Mouse (Mus musculus): ENCODE measurements around the gene Hist1h2be. TPM values are rescaled to one million over a fixed set of nuclear protein-coding genes. Genes with fewer than 3 reads are reported as not detected.

Gene Hist1h2be
- total RNA-seq (2021), result 10 to 100 TPM in 1 of 2 experiments, 1 to 10 TPM in 1; 8.9 to 11.1 TPM

- peak; percentile 55 to 77 for DNase-seq
- intact Hi-C loops (cut with DNase I), result loop anchor here (2.0 to 10.0 kb wide), 5 partner anchors 118 to 1909 kb away; partner anchors contain the start of genes Hist1h1a, Hist1h1c, Hist1h3a and Hist1h4a
Observed at GRCm38 (mm10) chr13:23620733-23621531, at the start of gene Hist1h2be. TSS of gene Hist1h2be (minus strand) at chr13:23621124.

GRCm38 (mm10) chr13:23662536-23662935 lies 41.6 kb upstream of the Hist1h2be start:
- intact Hi-C loops (cut with DNase I), result no loop called here
- no peak for DNase-seq

- intact Hi-C loops (cut with DNase I), result no loop called here
- DNase-seq, result no peak
Observed at GRCm38 (mm10) chr13:23659636-23660366, 38.9 kb upstream of the Hist1h2be start.

GRCm38 (mm10) chr13:23630653-23631052 lies 9.7 kb upstream of the Hist1h2be start:
- intact Hi-C loops (cut with DNase I), result no loop called here

GRCm38 (mm10) chr13:23622861-23623450 lies 2.0 kb upstream of the Hist1h2be start:
- intact Hi-C loops (cut with DNase I), result loop anchor here (1.0 to 10.0 kb wide), 6 partner anchors 38 to 1911 kb away; partner anchors contain the start of genes Hist1h1a, Hist1h2bc, Hist1h3a and Hist1h4a
- DNase-seq, result peak in 1 of 2 experiments; percentile 13

More at GRCm38 (mm10) chr13:23630653-23631052, 9.7 kb upstream of the Hist1h2be start:
- DNase-seq, result no peak

GRCm38 (mm10) chr13:23622175-23622671 lies 1.3 kb upstream of the Hist1h2be start, which contains the start of gene Hist1h1e:
TSS of gene Hist1h1e (minus strand) at chr13:23622558.
- intact Hi-C loops (cut with DNase I), result loop anchor here (1.0 to 10.0 kb wide), 6 partner anchors 37 to 1910 kb away; partner anchors contain the start of genes Hist1h1a, Hist1h2bc, Hist1h3a and Hist1h4a
- DNase-seq, result peak; percentile 93 to 94

GRCm38 (mm10) chr13:23621532-23622174 lies 729 bp upstream of the Hist1h2be start:
- DNase-seq, result peak; percentile 62 to 66
- intact Hi-C loops (cut with DNase I), result loop anchor here (1.0 to 10.0 kb wide), 8 partner anchors 37 to 1909 kb away; partner anchors contain the start of genes Hist1h1a, Hist1h1c, Hist1h2bc and Hist1h3a

- intact Hi-C loops (cut with DNase I), result loop anchor here (2.0 to 10.0 kb wide), 5 partner anchors 119 to 1908 kb away; partner anchors contain the start of genes Hist1h1a, Hist1h1c, Hist1h3a and Hist1h4a
- no peak for DNase-seq
Observed at GRCm38 (mm10) chr13:23620056-23620732, 730 bp downstream of the Hist1h2be start.

GRCm38 (mm10) chr13:23611638-23612037 lies 9.3 kb downstream of the Hist1h2be start:
- intact Hi-C loops (cut with DNase I), result no loop called here
- no peak for DNase-seq

- intact Hi-C loops (cut with DNase I), result no loop called here
- no peak for DNase-seq
Observed at GRCm38 (mm10) chr13:23610393-23610792, 10.5 kb downstream of the Hist1h2be start.

GRCm38 (mm10) chr13:23609844-23610243 lies 11.1 kb downstream of the Hist1h2be start:
- no peak for DNase-seq
- intact Hi-C loops (cut with DNase I), result no loop called here

- intact Hi-C loops (cut with DNase I), result no loop called here
- no peak for DNase-seq
Observed at GRCm38 (mm10) chr13:23609209-23609608, 11.7 kb downstream of the Hist1h2be start.

- intact Hi-C loops (cut with DNase I), result no loop called here
- no peak for DNase-seq
Observed at GRCm38 (mm10) chr13:23605052-23605451, 15.9 kb downstream of the Hist1h2be start.

GRCm38 (mm10) chr13:23604452-23604851 lies 16.5 kb downstream of the Hist1h2be start:
- intact Hi-C loops (cut with DNase I), result no loop called here
- no peak for DNase-seq

- intact Hi-C loops (cut with DNase I), result no loop called here
- no peak for DNase-seq
Observed at GRCm38 (mm10) chr13:23603182-23603699, 17.7 kb downstream of the Hist1h2be start.

GRCm38 (mm10) chr13:23597957-23598356 lies 23.0 kb downstream of the Hist1h2be start:
- intact Hi-C loops (cut with DNase I), result loop anchor here (2.0 to 5.0 kb wide), 2 partner anchors 76 to 173 kb away; no protein-coding TSS in a partner anchor
- DNase-seq, result peak; percentile 79 to 85

- intact Hi-C loops (cut with DNase I), result loop anchor here (5.0 kb wide), 1 partner anchor 73 kb away; no protein-coding TSS in a partner anchor
- DNase-seq, result no peak
Observed at GRCm38 (mm10) chr13:23595622-23596372, 25.1 kb downstream of the Hist1h2be start.

GRCm38 (mm10) chr13:23595185-23595584 lies 25.7 kb downstream of the Hist1h2be start:
- intact Hi-C loops (cut with DNase I), result loop anchor here (5.0 kb wide), 1 partner anchor 73 kb away; no protein-coding TSS in a partner anchor
- DNase-seq, result no peak

All from heart, postnatal 36 days (tissue).